Mouse (Mus musculus): ENCODE measurements around the gene Angptl2. TPM values are rescaled to one million over a fixed set of nuclear protein-coding genes. Genes with fewer than 3 reads are reported as not detected.

The Angptl2 gene
- polyA plus RNA-seq, 1 experiment from 2014 or later = 55.4 TPM

DNA sequence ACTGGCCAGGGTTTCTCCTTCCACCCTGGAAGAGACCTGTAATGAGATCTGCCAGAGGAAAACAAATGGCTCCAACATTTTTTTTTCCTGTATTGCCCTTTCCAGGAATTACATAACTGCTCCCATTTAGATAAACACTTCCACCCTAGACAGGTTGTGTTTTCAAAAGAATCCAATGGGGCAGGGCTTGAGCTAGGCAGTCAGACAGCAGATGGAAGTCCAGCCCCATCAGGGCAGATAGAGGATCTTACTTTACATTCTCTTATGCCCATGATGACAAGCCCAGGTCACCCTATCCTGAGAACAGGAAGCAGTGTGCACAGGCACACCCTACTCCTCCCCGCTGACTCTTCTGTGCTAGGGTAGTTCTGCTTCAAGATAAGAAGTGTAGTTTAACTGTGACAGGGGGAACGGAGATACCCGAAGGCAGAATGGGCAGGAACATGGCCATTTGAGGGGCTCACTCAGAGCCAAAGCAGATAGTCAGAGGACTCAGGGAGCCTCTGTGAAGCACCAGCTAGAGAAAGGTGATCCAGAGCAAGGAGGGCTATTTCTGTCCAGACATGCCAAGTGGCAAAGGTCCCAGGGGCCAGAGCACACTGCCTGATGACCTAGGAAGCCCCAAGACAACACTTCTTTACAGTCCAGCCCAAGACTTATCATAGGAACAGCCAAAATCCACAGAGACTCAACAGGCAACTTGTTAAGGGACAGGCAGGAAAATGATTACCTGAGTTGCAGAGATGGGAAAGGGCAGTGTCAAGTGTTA, 41.1 kb downstream of the Angptl2 start:
- Histone ChIP-seq H3K4me3 (no peak overlapping the region), H3K27ac (replicated peaks) (peak overlapping the region; percentile 0; the same call in 1 of the 2 replicates), H3K4me2 (no peak overlapping the region), H3K27me3 (replicated peaks) (no peaks in the 10 kb centered on the region), H3K9ac (no peak overlapping the region), H3K36me3 (no peaks in the 10 kb centered on the region), H3K4me1 (peaks cover 58% of the 10 kb centered on the region), H3K9me3 (no peaks in the 10 kb centered on the region)
- 23% methylated on average over 3 of the region's 3 CpGs for WGBS
- ATAC-seq (ENCODE audit: extremely low read depth, insufficient number of reproducible peaks, low FRiP score, low TSS enrichment) = no peak

DNA sequence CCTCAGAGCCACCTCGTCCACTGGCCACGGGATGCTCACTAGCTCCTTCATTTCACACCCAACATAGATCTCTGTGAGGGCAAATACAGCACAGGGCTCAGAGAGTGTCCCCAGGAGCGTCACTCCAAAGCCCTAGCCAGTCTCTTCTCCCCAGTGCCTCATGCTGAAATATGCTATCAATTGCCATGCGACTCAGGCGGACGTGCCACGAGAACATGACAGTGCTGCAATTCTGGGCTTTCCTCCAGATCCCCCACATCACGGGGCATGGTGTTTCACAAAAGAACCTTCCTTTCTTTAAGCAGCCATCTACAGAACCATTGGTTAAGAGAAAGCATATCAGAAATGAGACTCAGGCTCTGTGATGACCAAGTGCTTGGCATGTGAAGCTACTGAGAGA, 44.9 kb downstream of the Angptl2 start:
- WGBS = 72% methylated on average over 8 of the region's 8 CpGs
- Histone ChIP-seq H3K9ac (no peak overlapping the region), H3K4me2 (no peak overlapping the region), H3K27ac (replicated peaks) (no peak overlapping the region), H3K36me3 (no peaks in the 10 kb centered on the region), H3K4me3 (no peak overlapping the region), H3K27me3 (replicated peaks) (no peaks in the 10 kb centered on the region), H3K9me3 (no peaks in the 10 kb centered on the region), H3K4me1 (peaks cover 40% of the 10 kb centered on the region)
- no peak for ATAC-seq (ENCODE audit: extremely low read depth, insufficient number of reproducible peaks, low FRiP score, low TSS enrichment)

DNA sequence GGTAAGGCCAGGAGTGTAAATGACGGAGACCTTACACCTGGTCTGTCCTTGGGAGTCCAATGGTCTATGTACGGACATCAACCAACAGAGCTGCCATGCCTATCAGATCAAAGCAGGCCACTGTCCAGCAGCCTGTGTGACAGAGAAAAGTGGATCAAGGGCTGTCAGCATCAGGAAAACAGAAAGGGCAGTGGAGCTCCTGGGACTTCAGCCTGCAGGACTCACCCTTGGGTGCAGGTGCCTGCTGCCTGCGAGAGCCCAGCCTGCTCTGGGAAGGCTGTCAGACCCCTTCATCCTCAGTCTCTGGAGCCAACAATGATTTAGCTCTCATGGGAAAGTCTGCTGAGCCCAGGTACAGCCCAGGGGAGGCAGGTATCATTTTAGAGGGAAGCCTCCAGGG, 45.6 kb downstream of the Angptl2 start:
- Histone ChIP-seq H3K36me3 (no peaks in the 10 kb centered on the region), H3K9me3 (no peaks in the 10 kb centered on the region), H3K4me3 (no peak overlapping the region), H3K9ac (no peak overlapping the region), H3K27me3 (replicated peaks) (no peaks in the 10 kb centered on the region), H3K4me2 (no peak overlapping the region), H3K27ac (replicated peaks) (no peak overlapping the region), H3K4me1 (peaks cover 45% of the 10 kb centered on the region)
- no peak for ATAC-seq (ENCODE audit: extremely low read depth, insufficient number of reproducible peaks, low FRiP score, low TSS enrichment)
- 74% methylated on average over 3 of the region's 3 CpGs for WGBS

DNA sequence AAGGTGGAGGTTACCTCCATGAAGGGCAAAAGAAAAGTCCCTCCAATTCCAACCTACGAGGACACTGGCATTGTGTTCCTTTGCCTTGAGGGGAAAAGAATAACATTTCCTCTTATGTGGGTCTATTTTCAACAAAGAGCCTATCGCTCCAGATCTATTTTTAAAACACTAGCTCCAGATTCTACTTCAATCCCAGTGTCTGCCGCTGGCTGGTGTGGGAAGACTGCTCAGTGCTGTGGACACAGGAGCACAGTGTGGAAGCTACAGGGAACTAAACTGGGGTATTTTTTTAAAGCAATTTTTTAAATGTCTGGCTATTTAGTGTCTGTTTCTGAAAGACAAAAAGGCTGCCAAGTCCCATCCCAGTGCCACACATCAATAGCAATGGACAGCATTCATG, 49.9 kb downstream of the Angptl2 start:
- ATAC-seq (ENCODE audit: extremely low read depth, insufficient number of reproducible peaks, low FRiP score, low TSS enrichment) = no peak
- Histone ChIP-seq H3K4me3 (no peak overlapping the region), H3K27ac (replicated peaks) (peak overlapping the region; percentile 94), H3K9me3 (no peaks in the 10 kb centered on the region), H3K27me3 (replicated peaks) (no peaks in the 10 kb centered on the region), H3K36me3 (no peaks in the 10 kb centered on the region), H3K9ac (peak overlapping the region; percentile 58; the same call in 1 of the 2 replicates), H3K4me2 (peak overlapping the region; percentile 38), H3K4me1 (peaks cover 65% of the 10 kb centered on the region)
- 24% methylated on average over 3 of the region's 3 CpGs for WGBS

DNA sequence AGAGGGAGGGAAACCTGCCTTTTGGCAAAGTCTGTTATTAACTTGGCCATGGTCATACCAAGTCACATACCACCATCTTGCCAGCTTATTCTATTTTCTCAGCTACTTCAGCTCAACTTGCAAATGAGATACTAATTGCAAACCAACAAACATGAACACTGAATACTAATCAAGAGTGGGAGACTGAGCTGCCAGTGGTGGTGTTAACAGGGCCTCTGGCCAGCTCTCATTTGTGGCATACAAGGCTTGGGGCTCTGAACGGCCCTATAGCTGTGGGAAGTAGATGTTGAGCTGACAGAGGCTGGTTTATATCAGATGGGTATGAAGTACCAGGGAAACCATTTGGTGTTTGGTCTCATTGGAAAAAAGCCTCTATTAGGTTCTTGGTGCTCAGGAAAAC, 51.2 kb downstream of the Angptl2 start:
- Histone ChIP-seq H3K27me3 (replicated peaks) (no peaks in the 10 kb centered on the region), H3K36me3 (no peaks in the 10 kb centered on the region), H3K9me3 (no peaks in the 10 kb centered on the region), H3K4me2 (no peak overlapping the region), H3K27ac (replicated peaks) (peak overlapping the region; percentile 94; the same call in 1 of the 2 replicates), H3K4me3 (no peak overlapping the region), H3K9ac (no peak overlapping the region), H3K4me1 (peaks cover 73% of the 10 kb centered on the region)
- WGBS = 36% methylated on average over 1 of the region's 1 CpGs
- ATAC-seq (ENCODE audit: extremely low read depth, insufficient number of reproducible peaks, low FRiP score, low TSS enrichment) = no peak

DNA sequence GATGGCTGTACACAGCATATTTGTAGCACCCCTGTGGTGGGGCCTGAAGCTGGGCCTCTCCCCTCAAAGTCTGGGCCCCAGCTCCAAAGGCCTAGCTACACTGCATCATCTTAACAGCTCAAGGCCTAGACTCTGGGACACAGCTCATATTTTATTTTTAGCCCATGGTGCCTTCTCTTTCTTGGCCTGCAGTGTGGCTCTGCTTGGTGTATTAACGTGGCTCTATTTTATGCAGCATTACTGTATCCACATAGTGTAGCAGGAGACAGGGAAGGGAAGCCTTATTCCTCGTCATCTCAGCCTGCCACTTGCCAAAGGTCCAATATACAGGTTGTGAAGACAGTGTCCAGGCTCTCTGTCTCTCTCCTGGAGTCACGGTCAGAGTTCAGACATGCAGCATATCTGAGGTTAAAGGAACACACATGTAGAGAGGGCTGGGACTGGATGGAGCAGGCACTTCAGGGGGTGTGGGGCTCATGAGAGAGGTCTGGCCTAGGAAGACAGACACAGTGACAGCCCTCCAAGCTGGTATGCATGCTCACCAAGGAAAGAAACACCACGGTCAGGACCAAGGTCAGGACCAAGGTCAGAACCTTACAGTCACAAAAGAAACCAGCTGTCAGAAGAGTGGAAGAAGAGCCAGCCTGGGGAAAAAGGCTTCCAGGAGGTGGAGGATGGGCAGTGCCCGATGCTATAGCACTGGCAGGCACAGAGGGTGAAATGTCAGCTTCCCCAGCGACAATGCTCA, 52.7 kb downstream of the Angptl2 start:
- no peak overlapping the region for H3K4me3 ChIP-seq
- no peaks in the 10 kb centered on the region for H3K9me3 ChIP-seq
- no peak overlapping the region for H3K4me2 ChIP-seq
- H3K36me3 ChIP-seq = no peaks in the 10 kb centered on the region
- 43% methylated on average over 6 of the region's 6 CpGs for WGBS
- no peaks in the 10 kb centered on the region for H3K27me3 ChIP-seq (replicated peaks)
- H3K4me1 ChIP-seq = peaks cover 80% of the 10 kb centered on the region
- ATAC-seq (ENCODE audit: extremely low read depth, insufficient number of reproducible peaks, low FRiP score, low TSS enrichment) = no peak
- H3K9ac ChIP-seq = peak overlapping the region; percentile 45
- H3K27ac ChIP-seq (replicated peaks) = peak overlapping the region; percentile 94

DNA sequence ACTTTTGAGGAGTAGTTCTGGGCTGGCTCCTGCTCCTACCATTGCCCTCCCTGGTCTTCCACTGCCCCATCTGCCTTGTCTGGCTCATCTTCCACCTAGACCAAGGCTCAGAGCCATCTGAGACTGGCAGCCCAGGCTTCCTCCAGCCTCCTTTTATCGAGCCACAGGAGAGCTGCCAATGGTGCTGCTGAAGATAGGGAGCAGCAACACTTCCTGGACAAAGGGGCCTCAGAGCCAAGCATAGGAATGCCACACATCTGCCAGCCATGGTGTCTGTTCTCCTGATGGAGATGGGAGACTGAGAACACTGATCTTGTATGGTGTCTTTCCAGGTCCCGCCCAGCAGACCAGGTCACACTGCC, 53.2 kb downstream of the Angptl2 start:
- H3K36me3 ChIP-seq = no peaks in the 10 kb centered on the region
- no peak overlapping the region for H3K4me3 ChIP-seq
- 64% methylated on average over 2 of the region's 2 CpGs for WGBS
- no peaks in the 10 kb centered on the region for H3K27me3 ChIP-seq (replicated peaks)
- H3K9me3 ChIP-seq = no peaks in the 10 kb centered on the region
- no peak for ATAC-seq (ENCODE audit: extremely low read depth, insufficient number of reproducible peaks, low FRiP score, low TSS enrichment)
- no peak overlapping the region for H3K4me2 ChIP-seq
- H3K4me1 ChIP-seq = peaks cover 82% of the 10 kb centered on the region
- peak overlapping the region; percentile 94 for H3K27ac ChIP-seq (replicated peaks)
- peak overlapping the region; percentile 45 for H3K9ac ChIP-seq

DNA sequence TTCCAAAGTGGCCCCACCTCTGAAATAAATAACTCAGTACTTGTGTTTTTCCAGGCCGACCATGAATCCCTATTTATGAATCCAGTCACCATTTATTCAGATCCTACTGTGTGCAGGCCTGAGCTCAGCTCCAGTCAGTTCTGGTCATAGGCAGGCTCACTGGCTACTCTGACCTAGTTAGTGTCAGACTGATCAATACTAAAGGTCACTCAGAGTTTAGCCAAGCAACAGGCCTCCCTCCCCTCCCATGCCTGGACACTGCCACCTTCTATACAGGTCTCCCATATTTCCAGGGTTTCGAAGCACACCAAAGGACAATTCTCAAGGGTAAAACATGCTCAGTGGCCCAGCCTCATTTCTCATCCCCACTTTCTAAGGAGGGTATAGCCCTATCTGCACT, 54.7 kb downstream of the Angptl2 start:
- Histone ChIP-seq H3K4me1 (peaks cover 79% of the 10 kb centered on the region), H3K9ac (no peak overlapping the region), H3K4me3 (no peak overlapping the region), H3K27ac (replicated peaks) (no peak overlapping the region), H3K27me3 (replicated peaks) (no peaks in the 10 kb centered on the region), H3K9me3 (no peaks in the 10 kb centered on the region), H3K4me2 (no peak overlapping the region), H3K36me3 (no peaks in the 10 kb centered on the region)
- no peak for ATAC-seq (ENCODE audit: extremely low read depth, insufficient number of reproducible peaks, low FRiP score, low TSS enrichment)
- WGBS = 75% methylated on average over 2 of the region's 2 CpGs

DNA sequence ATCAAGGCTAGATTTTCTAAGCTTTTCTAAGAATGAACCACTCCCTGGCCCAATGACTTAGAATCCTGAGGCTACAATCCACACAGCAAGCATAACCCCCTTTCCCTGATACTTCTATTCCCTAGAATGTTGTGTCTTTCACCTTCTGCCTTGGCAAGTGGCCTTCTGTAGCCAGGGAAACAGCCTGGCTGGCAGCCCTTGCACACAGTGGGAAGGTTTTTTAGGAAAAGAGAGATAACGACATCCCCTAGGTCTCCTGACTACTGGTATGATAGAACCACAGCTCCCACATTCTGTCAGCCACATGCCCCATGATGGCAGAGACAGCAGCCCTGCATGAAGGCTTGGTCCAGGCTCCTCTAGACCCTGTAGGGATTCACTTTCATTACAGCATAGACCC, 55.6 kb downstream of the Angptl2 start:
- Histone ChIP-seq H3K9ac (peak overlapping the region; percentile 19; the same call in 1 of the 2 replicates), H3K4me2 (no peak overlapping the region), H3K36me3 (no peaks in the 10 kb centered on the region), H3K27ac (replicated peaks) (0 out of 2 replicates have a peak overlapping the region, but pooled peaks have one; percentile 25), H3K9me3 (no peaks in the 10 kb centered on the region), H3K4me1 (peaks cover 70% of the 10 kb centered on the region), H3K27me3 (replicated peaks) (no peaks in the 10 kb centered on the region), H3K4me3 (no peak overlapping the region)
- ATAC-seq (ENCODE audit: extremely low read depth, insufficient number of reproducible peaks, low FRiP score, low TSS enrichment) = no peak
- 74% methylated on average over 1 of the region's 1 CpGs for WGBS

DNA sequence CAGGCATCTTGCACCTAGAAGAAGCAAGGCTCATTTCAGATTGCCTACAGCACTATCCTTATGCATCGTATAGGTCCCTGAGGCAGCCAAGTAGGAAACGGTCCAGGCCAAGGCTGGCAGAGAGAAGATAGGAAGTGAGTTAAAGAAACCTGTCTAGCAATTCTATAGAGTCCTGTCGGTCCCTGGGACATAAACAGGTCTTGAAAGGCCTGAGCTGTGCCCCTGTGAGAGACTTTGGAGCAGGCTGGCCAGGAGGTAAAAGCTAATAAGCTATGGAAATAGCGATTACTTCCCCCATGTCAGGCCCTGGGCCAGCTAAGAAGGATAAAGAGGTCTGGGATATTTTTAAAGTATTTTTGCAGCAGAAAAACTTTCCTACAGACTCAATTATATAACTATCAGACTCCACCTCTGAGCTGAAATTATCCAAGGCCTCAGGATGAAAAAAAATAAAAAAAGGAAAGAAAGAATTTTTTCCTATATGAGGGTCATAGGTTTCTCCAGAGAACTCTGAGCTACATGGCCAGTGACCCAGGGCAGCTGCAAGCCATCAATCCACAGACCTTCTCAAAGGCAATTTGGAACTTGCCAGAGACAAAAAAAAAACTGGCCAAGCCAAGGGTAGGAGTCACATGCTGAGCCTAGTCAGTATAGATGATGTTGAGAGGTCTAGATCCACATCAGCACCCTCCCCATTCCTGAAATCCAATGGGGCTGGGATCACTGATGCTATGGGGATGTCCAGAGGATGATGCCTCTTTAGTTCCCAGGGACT, 57.0 kb downstream of the Angptl2 start:
- no peak overlapping the region for H3K9ac ChIP-seq
- H3K4me2 ChIP-seq = no peak overlapping the region
- no peaks in the 10 kb centered on the region for H3K9me3 ChIP-seq
- no peaks in the 10 kb centered on the region for H3K27me3 ChIP-seq (replicated peaks)
- WGBS = 64% methylated on average over 4 of the region's 4 CpGs
- no peak for ATAC-seq (ENCODE audit: extremely low read depth, insufficient number of reproducible peaks, low FRiP score, low TSS enrichment)
- H3K27ac ChIP-seq (replicated peaks) = peak overlapping the region; percentile 26
- H3K36me3 ChIP-seq = no peaks in the 10 kb centered on the region
- H3K4me1 ChIP-seq = peaks cover 56% of the 10 kb centered on the region
- H3K4me3 ChIP-seq = no peak overlapping the region

Measured in heart, embryonic 13.5 days (tissue).